Mouse (Mus musculus): Measurements from ENCODE around the gene Nsg1.

DNA sequence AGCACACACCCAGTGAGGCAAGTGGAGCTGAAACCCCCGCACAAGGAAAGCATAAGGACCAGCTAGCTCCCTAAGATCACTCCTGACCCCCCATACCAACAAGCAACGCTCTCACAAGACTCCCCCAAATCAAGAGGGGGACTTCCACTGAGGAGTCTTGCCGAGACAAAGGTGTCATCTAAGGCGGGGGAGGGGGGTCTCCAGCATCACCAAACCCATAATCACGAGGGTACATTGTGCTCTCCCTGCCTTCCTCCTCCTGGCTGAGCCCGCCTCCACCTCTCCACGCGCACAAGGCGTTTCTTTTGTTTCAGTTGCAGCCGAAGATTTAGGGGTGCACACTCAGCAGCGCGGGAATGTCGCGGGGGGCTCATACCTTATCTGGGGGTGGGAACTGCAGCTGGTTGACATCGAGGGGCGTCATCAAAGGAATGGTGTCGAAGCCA, 1.2 kb downstream of the Nsg1 start:
- TF ChIP-seq POLR2A (IDR thresholded peaks at IDR 0.05; ENCODE audit: borderline replicate concordance, insufficient read depth, low read length): no peak
- no peak for TF ChIP-seq CTCF (IDR thresholded peaks at IDR 0.05; ENCODE audit: borderline replicate concordance, insufficient read depth, low read depth, low read length)

Data from cerebellum, adult 2 months (tissue).